Mouse (Mus musculus) layer of hippocampus, postnatal 36 days (tissue): ENCODE measurements around the gene Poldip2. TPM values are rescaled to one million over a fixed set of nuclear protein-coding genes. Genes with fewer than 3 reads are reported as not detected.

Experiments
- DNase-seq, 2 experiments: peaks; one replicate each; pipeline ENCODE4 v3.0.0; 2022
- total RNA-seq, 2 experiments: library from RNA; stranded (reverse); gene quantifications; 2 replicates each; pipeline ENCODE4 v1.2.3; 2021

Poldip2 gene
- total RNA-seq, 2 experiments from 2014 or later = 116 to 121 TPM

DNA sequence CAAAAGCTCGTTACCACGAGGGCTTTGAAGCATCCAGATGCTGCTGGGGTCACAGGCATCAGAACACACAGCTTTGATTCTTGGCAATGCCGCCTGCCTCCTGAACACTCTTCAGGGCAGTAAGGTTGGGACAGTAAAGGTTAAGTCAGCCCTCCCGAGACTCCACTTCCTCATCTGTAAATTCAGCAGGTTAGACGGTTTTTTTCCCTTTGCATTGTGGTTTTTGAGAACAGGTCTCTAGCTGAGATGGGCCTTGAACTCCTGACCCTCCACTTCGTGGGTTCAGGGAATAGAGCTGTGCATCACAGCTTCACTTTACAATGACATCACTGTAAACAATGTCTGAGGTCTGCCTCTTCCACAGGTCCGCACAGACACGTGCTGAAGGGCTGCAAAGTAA, 33.2 kb downstream of the Poldip2 start:
- no peak for DNase-seq

DNA sequence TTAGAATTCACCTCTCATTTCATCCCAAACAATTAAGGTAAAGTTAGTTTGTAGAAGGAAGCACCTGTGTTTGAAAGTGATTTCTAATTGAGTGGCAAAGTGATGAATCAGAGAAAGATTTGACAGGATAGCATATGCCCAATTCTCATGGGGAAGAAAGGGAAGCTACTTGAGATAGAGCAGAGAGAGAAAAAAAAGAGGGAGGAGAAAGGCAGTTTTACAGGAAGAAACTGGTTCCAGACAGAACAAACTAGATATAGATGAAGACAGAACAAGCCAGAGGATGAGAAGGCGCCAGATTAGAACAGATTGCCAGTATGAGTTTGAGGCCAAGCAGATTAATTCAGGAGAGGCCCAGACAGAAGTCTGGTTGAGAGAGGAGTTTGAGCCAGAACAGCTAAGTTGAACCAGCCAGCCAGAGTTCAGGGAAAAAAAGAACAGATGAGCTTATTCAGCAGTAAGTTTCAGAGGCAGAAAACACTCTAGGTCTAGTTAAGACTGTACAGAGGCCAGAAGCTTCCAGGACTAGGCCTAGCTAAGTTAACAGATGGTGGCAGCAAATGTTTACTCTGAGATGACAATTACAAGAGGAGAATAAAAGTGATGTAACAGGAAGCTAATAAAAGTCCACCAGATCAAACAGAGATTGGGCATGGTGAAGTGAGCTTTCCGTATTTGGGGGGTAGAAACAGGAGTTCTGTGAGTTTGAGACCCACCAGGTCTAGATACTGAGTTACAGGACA, 35.9 kb downstream of the Poldip2 start:
- DNase-seq = no peak

DNA sequence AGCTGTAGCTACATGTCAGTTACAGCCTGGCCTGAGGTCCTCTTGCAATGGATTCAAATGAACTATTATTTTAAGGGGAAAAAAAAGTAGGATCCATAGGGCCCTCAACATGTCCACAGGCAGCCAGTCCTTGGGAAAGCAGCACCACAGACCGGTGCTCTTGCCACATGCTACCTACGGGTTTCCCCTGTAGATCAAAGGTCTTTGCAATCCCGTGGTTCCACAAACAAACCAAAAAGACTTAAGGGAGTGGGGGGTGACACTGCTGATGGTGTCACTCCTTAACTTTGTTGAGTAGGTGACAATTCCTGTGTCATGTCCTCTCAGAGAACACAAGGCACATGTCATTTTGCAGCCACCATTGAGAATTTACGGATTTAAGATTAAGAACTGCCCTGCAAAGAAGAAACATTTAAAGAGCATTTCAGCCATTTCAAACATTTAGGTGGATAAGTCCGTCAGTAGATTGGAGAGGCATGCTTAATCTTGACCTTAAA, 37.5 kb downstream of the Poldip2 start:
- no peak for DNase-seq

DNA sequence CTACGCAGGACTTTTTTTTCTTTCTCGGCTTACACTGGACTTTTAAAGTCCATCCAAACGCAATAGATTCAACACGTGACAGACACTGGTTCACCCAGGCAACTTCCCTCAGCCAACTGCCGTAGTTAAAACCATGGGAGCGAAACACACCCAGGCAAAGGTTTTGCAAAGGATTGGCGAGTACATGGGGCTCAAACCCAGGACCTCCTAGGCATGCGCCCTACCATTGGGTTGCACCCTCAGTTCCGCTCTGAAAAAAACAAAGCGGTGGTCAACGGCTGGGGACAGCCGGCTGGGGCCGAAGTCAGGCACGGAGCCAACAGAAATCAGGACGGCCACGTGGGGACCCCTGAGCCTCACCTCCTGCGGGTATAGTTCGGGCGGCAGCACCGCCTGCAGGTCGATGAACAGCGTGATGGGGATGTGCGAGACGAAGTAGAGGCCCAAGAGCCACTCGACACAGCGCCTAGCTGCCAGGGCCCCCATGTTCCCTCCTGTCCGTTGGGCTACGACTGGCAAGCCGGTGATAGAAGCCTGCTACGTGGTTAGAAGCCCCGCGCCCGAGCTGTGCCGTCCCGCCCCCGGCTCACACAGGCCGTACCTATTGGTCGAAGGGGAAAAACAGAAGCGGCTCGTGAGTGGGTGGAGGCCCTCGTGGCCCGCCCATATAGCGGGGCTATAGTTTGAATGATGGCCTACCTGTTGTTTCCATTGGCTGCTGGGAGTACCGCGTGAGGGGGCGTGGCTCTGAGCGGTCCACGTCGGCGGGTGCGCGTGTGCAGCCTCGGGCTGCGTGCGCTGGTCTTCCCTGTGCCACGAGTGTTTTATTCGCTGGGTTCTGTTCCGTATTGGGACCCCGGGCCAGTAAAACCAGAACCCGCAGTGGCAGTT, 38.4 kb downstream of the Poldip2 start, which contains the start of gene Tmem97:
Tmem97 (minus strand) TSS at position 610 of the 891 bp plus-strand sequence.
- peak; percentile 94 for DNase-seq

DNA sequence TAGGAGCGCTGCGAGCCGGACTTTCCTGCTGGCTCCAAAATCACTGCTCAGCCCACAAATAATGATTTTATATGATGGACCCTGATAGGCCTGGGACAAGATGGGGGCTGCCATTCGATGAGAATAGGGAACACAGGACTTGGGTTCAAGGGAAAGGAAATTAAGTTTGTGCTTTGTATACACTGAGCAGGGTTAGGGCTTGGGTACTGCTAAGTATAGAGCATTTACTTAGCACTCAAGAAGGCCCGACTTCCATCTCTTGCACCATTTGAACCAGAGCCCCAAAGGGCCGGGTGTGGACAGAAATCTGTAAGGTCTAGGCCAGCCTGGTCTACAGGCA, 39.0 kb downstream of the Poldip2 start:
- DNase-seq = no peak

DNA sequence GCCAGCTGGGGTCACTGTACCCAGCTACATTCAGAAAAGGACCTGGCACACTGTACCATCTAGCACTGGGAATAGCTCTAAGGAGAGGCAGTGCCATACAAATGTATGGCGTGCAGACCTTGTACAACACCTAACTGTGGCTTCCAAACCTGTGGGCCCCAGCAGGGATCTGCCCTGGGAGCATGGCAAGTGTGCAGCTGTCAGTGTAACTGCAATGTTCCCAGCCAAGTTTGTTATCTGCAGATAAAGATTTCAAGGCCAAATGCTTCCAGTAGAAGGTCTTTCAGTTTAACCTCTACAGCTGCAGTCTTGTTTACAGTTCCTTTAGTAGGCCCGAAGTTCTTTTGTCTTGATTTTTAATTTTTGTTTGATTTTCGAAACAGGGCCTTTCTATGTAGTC, 43.6 kb downstream of the Poldip2 start:
- DNase-seq = no peak

DNA sequence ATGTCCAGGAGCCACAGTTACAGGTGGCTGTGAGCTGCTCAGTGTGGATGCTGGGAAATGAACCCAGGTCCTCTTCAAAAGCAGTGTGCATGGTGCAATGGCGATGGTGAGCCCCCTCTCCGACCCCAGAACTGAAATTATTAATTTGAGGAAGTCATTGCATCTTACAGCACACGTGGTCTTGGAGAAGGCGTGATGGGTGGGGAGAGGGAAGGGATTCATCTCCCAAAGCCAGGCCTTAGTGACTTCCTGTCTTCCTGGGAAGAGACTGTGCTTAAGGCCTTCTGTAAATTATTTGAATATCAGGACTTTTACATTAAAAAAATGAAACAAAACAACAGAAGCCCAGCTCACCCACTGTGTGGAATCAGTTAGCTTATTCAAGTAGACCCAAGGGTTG, 44.1 kb downstream of the Poldip2 start:
- DNase-seq = no peak

DNA sequence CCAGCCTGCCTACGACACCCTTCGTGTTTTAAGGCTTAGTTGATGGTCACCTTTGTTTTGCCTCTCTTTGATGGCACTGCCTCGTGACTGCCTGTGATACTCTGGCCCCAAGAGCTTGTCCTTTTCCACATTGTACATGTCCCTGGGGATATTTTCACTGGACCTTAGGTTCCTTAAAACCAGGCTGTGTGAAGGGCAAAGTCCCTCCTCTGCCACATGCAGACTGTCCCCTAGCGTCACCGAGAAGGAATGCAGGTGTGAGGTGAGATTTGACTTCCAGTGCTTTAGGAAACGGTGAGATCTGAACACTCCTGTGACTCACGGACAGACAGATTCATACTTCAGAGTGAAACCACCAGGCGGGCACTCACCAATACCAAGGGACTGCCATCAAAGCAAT, 45.2 kb downstream of the Poldip2 start:
- DNase-seq = no peak

DNA sequence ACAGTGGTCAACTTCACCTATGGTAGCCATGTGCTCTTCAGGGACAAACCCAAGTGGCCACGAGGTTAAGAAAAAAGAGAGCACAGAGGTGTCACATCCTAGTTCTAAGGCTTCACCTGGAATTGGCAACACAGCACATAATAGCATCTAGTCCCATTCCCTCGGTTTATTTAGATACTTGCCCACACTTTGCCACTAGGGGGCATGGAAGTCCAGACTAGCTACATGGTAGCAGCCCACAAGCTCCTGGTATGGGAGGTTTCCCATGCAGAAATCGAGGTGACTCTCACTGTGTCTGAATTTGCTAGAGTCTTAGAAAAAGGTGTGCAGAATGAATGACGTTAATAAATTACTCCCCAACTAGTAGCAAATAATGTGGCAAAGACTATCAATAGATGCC, 48.5 kb downstream of the Poldip2 start:
- peak; percentile 52 to 61 for DNase-seq

DNA sequence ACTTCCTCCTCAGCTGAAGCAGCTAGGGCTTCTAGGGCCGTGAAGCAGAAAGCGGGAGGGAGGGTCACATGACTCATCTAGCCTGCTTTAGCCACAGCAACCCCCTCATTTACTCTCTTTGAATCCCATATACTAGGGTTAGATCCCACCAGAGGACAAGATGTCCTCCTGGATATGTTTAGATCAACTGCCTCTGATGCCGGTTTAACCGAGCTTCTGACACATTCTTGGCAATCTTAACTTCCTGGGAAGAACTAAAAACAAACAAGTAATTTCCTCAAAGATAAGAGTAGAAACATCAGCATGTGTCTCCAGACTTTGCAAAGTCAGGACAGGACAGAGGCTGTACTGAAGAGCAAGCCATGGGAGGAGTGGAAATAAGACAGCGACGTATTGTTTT, 54.8 kb downstream of the Poldip2 start:
- DNase-seq = no peak

DNA sequence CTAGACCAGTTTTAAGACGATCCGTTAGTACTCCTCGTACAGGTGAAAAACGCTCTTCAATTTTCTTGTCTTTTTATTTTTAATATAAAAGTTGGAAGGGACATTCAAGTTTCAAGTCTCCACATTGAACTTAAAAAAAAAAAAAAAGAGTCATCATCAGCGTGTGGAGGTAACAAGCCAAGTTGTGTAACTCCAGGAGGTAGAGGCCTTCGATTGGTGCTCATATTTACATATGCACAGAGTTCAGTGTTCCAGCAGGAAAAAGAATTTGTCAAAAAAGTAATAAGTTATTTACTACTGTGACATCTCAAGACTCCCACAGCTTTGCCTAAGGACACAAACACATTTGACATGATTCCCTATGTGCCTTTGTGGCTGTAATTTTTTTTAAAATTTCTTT, 55.6 kb downstream of the Poldip2 start:
- no peak for DNase-seq

DNA sequence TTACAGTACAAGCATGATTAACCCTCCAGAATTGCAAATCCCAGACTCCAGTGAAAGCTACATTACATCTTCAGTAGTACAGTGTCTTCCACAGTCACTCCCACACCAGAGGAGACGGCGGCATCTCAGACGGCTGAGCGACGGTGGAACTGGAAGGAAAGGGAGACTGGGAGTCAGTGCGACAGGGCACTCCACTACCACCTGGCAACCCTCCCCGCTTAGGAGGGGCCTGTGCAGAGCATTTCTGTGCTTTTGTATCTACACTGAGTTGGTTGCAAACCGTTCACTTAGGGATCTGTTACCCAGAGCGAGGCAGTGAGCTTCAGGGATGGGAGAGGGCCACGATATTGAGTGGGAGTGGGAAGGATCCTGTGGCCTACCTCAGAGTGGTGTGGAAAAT, 56.8 kb downstream of the Poldip2 start:
- DNase-seq = no peak

DNA sequence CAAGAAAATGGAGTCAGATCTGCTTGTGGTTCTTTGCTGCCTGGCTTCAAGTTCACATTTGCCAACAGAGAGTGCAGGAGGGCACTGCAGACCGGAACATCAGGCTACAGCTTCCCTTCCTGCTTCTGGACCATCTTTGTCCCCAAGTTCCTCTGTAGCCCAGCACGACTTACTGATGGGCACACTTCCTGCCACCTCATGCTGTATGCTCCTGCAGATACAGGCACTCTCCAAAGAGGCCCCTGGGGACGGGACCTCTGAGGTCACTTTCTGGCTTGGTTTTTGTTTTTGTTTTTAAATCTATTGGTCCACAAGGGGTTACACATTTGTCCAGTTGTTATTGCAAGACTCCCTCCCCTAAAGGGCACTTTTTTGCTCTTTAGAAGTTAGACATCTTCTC, 57.8 kb downstream of the Poldip2 start:
- no peak for DNase-seq

DNA sequence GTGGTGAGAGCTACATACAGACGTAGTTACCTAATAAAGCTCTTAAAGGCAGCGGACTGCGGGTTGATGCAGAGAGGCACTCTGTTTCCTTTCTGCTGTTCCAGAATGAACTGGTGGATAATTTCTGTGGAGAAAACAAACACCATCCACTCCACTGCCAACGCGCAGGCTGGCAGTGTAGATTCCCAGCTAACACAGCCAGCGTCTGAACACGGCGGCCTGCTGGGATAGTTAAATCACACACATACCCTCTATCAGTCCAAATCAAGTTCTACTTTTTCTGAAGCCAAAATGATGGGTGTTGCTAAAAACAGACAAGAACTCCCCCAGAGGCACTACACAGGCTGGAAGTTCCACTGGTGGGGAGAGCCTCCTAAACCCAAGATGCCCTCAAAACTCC, 59.4 kb downstream of the Poldip2 start:
- peak; percentile 37 to 52 for DNase-seq

DNA sequence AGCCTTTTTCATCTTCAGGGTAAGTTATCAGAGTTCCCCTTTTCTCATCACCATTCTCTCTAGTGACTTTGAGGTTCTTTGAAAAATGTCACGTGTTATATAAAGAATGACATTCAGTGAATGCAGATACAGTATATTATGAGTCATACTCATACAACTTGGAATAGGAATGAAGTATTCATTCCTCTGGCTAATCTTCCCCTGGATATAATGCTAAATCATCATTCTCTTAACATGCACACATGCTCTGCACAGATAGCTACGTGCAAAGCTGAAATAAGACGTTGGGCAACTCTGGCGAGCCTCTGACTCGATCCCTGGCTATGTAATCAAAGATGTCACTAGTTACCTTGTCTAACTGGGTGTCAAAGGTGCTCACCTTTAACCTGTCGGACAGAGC, 59.9 kb downstream of the Poldip2 start:
- DNase-seq = no peak

Other genes with a start within 250 kb of the Poldip2 start
- gene BC030499, start 221.4 kb upstream of the Poldip2 start, total RNA-seq = 1 to 10 TPM; 7.2 to 7.8 TPM
- 10 to 100 TPM in 1 of 2 experiments, 1 to 10 TPM in 1; 6.9 to 10.1 TPM for gene Spag5, start 210.7 kb upstream of the Poldip2 start, total RNA-seq
- 100 to 1,000 TPM; 781 to 864 TPM for gene Aldoc, start 189.2 kb upstream of the Poldip2 start, total RNA-seq
- gene Pigs, start 183.8 kb upstream of the Poldip2 start, total RNA-seq = 10 to 100 TPM; 57.9 to 59.0 TPM
- gene Unc119, start 168.7 kb upstream of the Poldip2 start, total RNA-seq = 10 to 100 TPM; 31.6 to 36.4 TPM
- not detected for gene Foxn1, start 125.6 kb upstream of the Poldip2 start, total RNA-seq
- not detected for gene Slc13a2, start 90.0 kb upstream of the Poldip2 start, total RNA-seq
- 10 to 100 TPM in 1 of 2 experiments, 1 to 10 TPM in 1; 9.5 to 11.3 TPM for gene Slc46a1, start 46.5 kb upstream of the Poldip2 start, total RNA-seq
- gene Sarm1, start 14.4 kb upstream of the Poldip2 start, total RNA-seq = 10 to 100 TPM; 39.9 to 41.1 TPM
- 10 to 100 TPM; 54.2 to 70.1 TPM for gene Vtn, start 13.1 kb upstream of the Poldip2 start, total RNA-seq
- gene Sebox, start 8.7 kb upstream of the Poldip2 start, total RNA-seq = 1 to 10 TPM; 4.5 to 4.9 TPM
- gene Tmem199, start within 50 bp of the Poldip2 start, total RNA-seq = 10 to 100 TPM; 43.0 to 44.0 TPM
- gene Tnfaip1, start 24.1 kb downstream of the Poldip2 start, total RNA-seq = 10 to 100 TPM; 32.1 to 32.6 TPM
- 10 to 100 TPM; 75.1 to 79.0 TPM for gene Ift20, start 24.2 kb downstream of the Poldip2 start, total RNA-seq
- 10 to 100 TPM; 11.1 to 12.7 TPM for gene Tmem97, start 38.6 kb downstream of the Poldip2 start, total RNA-seq
- gene Nlk, start 185.2 kb downstream of the Poldip2 start, total RNA-seq = 10 to 100 TPM; 43.7 to 45.9 TPM
- 10 to 100 TPM; 15.0 to 19.4 TPM for gene Ccnq, start 239.5 kb downstream of the Poldip2 start, total RNA-seq